Mouse (Mus musculus) gastrocnemius, adult 8-10 months (tissue): ENCODE measurements around the gene Lzic. TPM values are rescaled to one million over a fixed set of nuclear protein-coding genes. Genes with fewer than 3 reads are reported as not detected.

Source experiments
- DNase-seq, 2 experiments: peaks; one replicate each; pipeline ENCODE4 v3.0.0; 2022; ENCODE audit warnings: low spot score in 2 of 2
- microRNA-seq: library from miRNA; unstranded; fragments of <30 nt; microRNA quantifications from one replicate; pipeline ENCODE4 v1.2.0, GENCODE M21; 2022
- total RNA-seq, 4 experiments: library from RNA; stranded (reverse); gene quantifications; 2 replicates each; pipeline ENCODE4 v1.2.4; 2022

Lzic gene
- total RNA-seq, 4 experiments from 2014 or later = 12.3 to 18.0 (median 12.8) TPM

- no peak for DNase-seq
These were observed 41.3 kb downstream of the Lzic start for GRCm38 (mm10) chr4:149526330-149526729.

- DNase-seq = no peak
These were observed 42.8 kb downstream of the Lzic start for GRCm38 (mm10) chr4:149527621-149528354.

GRCm38 (mm10) chr4:149529691-149530090 is 44.7 kb downstream of the Lzic start:
- no peak for DNase-seq

- DNase-seq = peak in 1 of 2 experiments; percentile 43
These were observed 54.4 kb downstream of the Lzic start for GRCm38 (mm10) chr4:149539441-149539840.

GRCm38 (mm10) chr4:149541935-149542334 is 56.9 kb downstream of the Lzic start:
- no peak for DNase-seq

- DNase-seq = no peak
These were observed 57.4 kb downstream of the Lzic start for GRCm38 (mm10) chr4:149542431-149542830.

- peak; percentile 80 to 81 for DNase-seq
These were observed 58.0 kb downstream of the Lzic start for GRCm38 (mm10) chr4:149542927-149543553.

- peak; percentile 54 to 67 for DNase-seq
These were observed 59.9 kb downstream of the Lzic start for GRCm38 (mm10) chr4:149544892-149545291.

Small RNA genes lying within 50 kb of the gene (microRNA-seq; reads per million reads assigned to microRNA genes)
- gene Mir5616 = not detected

Other genes with a start within 250 kb of the Lzic start
- 100 to 1,000 TPM; 281 to 318 (median 297) TPM for gene Kif1b, start 177.5 kb upstream of the Lzic start, total RNA-seq
- gene Ube4b, start 58.5 kb upstream of the Lzic start, total RNA-seq = 10 to 100 TPM; 35.4 to 39.1 (median 35.6) TPM
- 10 to 100 TPM in 1 of 4 experiments, 1 to 10 TPM in 3; 3.8 to 14.0 (median 5.8) TPM for gene Rbp7, start 30.3 kb upstream of the Lzic start, total RNA-seq
- not detected for gene Tmem274, start 7.9 kb upstream of the Lzic start, total RNA-seq
- gene Nmnat1, start within 50 bp of the Lzic start, total RNA-seq = 10 to 100 TPM; 29.8 to 34.8 (median 30.9) TPM
- gene Ctnnbip1, start 33.0 kb downstream of the Lzic start, total RNA-seq = 10 to 100 TPM; 16.3 to 22.2 (median 18.8) TPM
- gene Clstn1, start 101.2 kb downstream of the Lzic start, total RNA-seq = 10 to 100 TPM; 17.1 to 25.6 (median 24.8) TPM
- 10 to 100 TPM in 1 of 4 experiments, 1 to 10 TPM in 3; 7.9 to 10.6 (median 8.6) TPM for gene Pik3cd, start 217.3 kb downstream of the Lzic start, total RNA-seq